Mouse (Mus musculus) heart, embryonic 14.5 days (tissue): ENCODE results near the gene Gm28305. TPM values are rescaled to one million over a fixed set of nuclear protein-coding genes. Genes with fewer than 3 reads are reported as not detected.
A peak's percentile ranks its signal among the peaks of the same experiment; 100 is the strongest.

Experiments
- ATAC-seq: fragments of 200-750 bp; cut with Nextera tagmentation; 2 replicates; pipeline ENCODE4 v1.8.0; 2017; ENCODE audit warnings: low read depth, moderate TSS enrichment; ENCODE audit not compliant: insufficient number of reproducible peaks, insufficient read depth, low FRiP score
- H3K27ac ChIP-seq, 2 experiments: fragments of 200-500 bp in 1 of 2; fragments of 300-500 bp in 1 of 2; sonication (generic) in 1 of 2; replicated peaks in 1 of 2; 2 replicates each; pipeline ENCODE4 v1.5.1; 2012 to 2014; ENCODE audit warnings: low read depth in 2 of 2, low read length in 2 of 2, control low read depth in 1 of 2, mild to moderate bottlenecking in 1 of 2, mixed read lengths in 1 of 2; ENCODE audit not compliant: control insufficient read depth in 1 of 2, insufficient read depth in 1 of 2
- H3K27me3 ChIP-seq: fragments of 300-500 bp; sonication (generic); 2 replicates; pipeline ENCODE4 v1.6.1; 2014; ENCODE audit warnings: mild to moderate bottlenecking, low read length, control low read depth; ENCODE audit not compliant: control insufficient read depth, insufficient read depth
- H3K36me3 ChIP-seq: fragments of 300-500 bp; sonication (generic); 2 replicates; pipeline ENCODE4 v1.6.1; 2014; ENCODE audit warnings: mild to moderate bottlenecking, control low read depth, low read length, mixed read lengths; ENCODE audit not compliant: control insufficient read depth, insufficient read depth
- H3K4me1 ChIP-seq, 2 experiments: fragments of 200-500 bp in 1 of 2; fragments of 300-500 bp in 1 of 2; sonication (generic) in 1 of 2; 2 replicates each; pipeline ENCODE4 v1.6.1; 2012 to 2014; ENCODE audit warnings: low read length in 2 of 2, control low read depth in 1 of 2, mixed read lengths in 1 of 2; ENCODE audit not compliant: control insufficient read depth in 2 of 2, insufficient read depth in 2 of 2
- H3K4me2 ChIP-seq: fragments of 300-500 bp; sonication (generic); 2 replicates; pipeline ENCODE4 v1.6.1; 2014; ENCODE audit warnings: mild to moderate bottlenecking, low read length
- H3K4me3 ChIP-seq, 2 experiments: fragments of 200-500 bp in 1 of 2; fragments of 300-500 bp in 1 of 2; sonication (generic) in 1 of 2; 2 replicates each; pipeline ENCODE4 v1.5.1; 2012 to 2014; ENCODE audit warnings: low read length in 2 of 2, mild to moderate bottlenecking in 2 of 2, control low read depth in 1 of 2, low read depth in 1 of 2, moderate library complexity in 1 of 2; ENCODE audit not compliant: control insufficient read depth in 1 of 2, insufficient read depth in 1 of 2
- H3K9ac ChIP-seq: fragments of 300-500 bp; sonication (generic); 2 replicates; pipeline ENCODE4 v1.6.1; 2014; ENCODE audit warnings: mild to moderate bottlenecking, low read length
- H3K9me3 ChIP-seq: fragments of 300-500 bp; sonication (generic); 2 replicates; pipeline ENCODE4 v1.6.1; 2016; ENCODE audit warnings: low read length, control low read depth; ENCODE audit not compliant: control insufficient read depth
- WGBS: fragments of 180-500 bp; shearing (Covaris S2); extraction: QIAGEN DNeasy Blood & Tissue Kit; methylation state at CpG from one replicate; pipeline ENCODE4 v1.1.7; 2014; 5-methylcytosine and 5-hydroxymethylcytosine counted together
- polyA plus RNA-seq: library from polyadenylated mRNA; unstranded; fragments of >200 nt; fragmentation: Nextera tagmentation; extraction: Ambion mirVana; gene quantifications from 2 replicates; pipeline ENCODE4 v1.2.1, GENCODE M21; 2014

Gm28305 gene
- polyA plus RNA-seq, 1 experiment from 2014 or later: not detected

DNA sequence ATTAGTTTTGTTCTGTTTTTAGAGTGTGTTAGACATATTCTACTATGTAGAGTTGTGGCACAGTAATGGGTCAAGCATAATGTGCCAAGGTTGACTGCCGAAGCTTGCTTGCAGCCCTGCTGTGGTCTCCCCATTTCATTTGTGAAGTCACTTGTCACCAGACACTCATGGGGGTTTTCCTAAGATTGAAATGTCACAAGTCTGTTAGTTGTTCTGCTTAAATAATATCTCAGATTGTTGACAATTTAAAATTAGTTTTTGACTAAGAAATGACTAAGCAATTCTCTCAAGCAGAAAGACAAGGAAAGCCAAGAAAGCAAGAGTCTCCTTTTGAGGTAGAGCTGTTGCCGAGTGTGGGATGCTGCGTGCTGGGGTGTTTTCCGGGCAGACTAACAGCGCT is 52.5 kb downstream of the Gm28305 start:
- Histone ChIP-seq H3K4me3 (no peak overlapping the region), H3K36me3 (peaks cover 12% of the 10 kb centered on the region), H3K9me3 (no peaks in the 10 kb centered on the region), H3K4me1 (peaks cover 0 to 7% of the 10 kb centered on the region in 2 experiments; a peak in 2 of 4 replicates), H3K9ac (no peak overlapping the region), H3K4me2 (no peak overlapping the region), H3K27ac (no peak overlapping the region), H3K27me3 (no peaks in the 10 kb centered on the region)
- WGBS: 89% methylated on average over 5 of the region's 5 CpGs
- no peak for ATAC-seq

DNA sequence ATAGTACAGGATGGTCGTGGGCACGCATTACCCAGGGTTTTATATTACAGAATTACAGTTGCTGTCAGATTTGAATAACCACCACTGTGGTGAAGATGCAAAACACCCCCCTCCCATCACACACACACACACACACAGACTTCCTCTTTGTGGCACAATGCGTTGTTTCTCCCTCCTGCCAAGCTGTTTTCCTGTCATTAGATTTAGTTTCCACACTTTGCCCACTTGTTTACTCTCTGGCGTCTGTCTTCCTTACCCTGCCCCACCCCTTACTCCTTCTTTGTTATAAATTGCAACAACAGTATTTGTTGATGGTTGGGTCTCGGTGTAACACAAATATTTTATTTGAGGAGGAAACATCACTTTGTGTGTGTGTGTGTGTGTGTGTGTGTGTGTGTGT is 57.8 kb downstream of the Gm28305 start:
- WGBS: 70% methylated on average over 5 of the region's 5 CpGs
- no peak for ATAC-seq

GRCm38 (mm10) chr9:104099060-104099459 is 58.6 kb downstream of the Gm28305 start:
- H3K4me1 ChIP-seq: peaks cover 5 to 6% of the 10 kb centered on the region in 2 experiments; a peak in 3 of 4 replicates
- no peak overlapping the region for H3K4me2 ChIP-seq
- WGBS: 86% methylated on average over 11 of the region's 11 CpGs
- H3K9me3 ChIP-seq: no peaks in the 10 kb centered on the region
- peaks cover 7% of the 10 kb centered on the region; the same call in 1 of the 2 replicates for H3K36me3 ChIP-seq
- no peak for ATAC-seq
- H3K27ac ChIP-seq: no peak overlapping the region
- no peaks in the 10 kb centered on the region for H3K27me3 ChIP-seq
- no peak overlapping the region for H3K4me3 ChIP-seq
- no peak overlapping the region for H3K9ac ChIP-seq

More for the DNA sequence above, 57.8 kb downstream of the Gm28305 start:
- Histone ChIP-seq H3K36me3 (peaks cover 7% of the 10 kb centered on the region; the same call in 1 of the 2 replicates), H3K4me1 (peaks cover 5 to 6% of the 10 kb centered on the region in 2 experiments; a peak in 3 of 4 replicates), H3K4me2 (no peak overlapping the region), H3K9ac (no peak overlapping the region), H3K9me3 (no peaks in the 10 kb centered on the region), H3K27ac (no peak overlapping the region), H3K4me3 (no peak overlapping the region), H3K27me3 (no peaks in the 10 kb centered on the region)

DNA sequence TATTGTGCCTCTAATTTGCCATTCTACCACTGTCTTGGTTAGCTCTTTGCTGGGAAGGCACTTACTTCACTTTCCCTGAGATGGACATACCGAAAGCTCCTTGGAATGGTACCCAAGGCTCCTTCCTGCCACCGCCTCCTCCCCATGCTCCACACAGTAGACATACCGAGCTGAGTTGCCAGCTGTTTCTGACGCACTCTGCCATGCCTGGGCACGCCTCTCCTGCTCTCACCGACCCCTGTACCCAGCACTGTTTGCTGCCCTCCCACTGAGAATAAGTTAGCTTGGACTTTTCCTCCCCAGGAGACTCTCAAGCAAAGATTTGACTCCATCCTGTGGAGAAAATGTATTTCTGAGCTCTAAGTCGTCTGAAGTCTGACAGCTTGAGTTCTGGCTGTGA is 60.4 kb downstream of the Gm28305 start:
- Histone ChIP-seq H3K27me3 (no peaks in the 10 kb centered on the region), H3K4me3 (no peak overlapping the region), H3K36me3 (peaks cover 2% of the 10 kb centered on the region; the same call in 1 of the 2 replicates), H3K4me1 (peaks cover 5 to 6% of the 10 kb centered on the region in 2 experiments; a peak in 3 of 4 replicates), H3K9ac (no peak overlapping the region), H3K9me3 (no peaks in the 10 kb centered on the region), H3K4me2 (no peak overlapping the region), H3K27ac (no peak overlapping the region)
- WGBS: 53% methylated on average over 7 of the region's 7 CpGs
- no peak for ATAC-seq

DNA sequence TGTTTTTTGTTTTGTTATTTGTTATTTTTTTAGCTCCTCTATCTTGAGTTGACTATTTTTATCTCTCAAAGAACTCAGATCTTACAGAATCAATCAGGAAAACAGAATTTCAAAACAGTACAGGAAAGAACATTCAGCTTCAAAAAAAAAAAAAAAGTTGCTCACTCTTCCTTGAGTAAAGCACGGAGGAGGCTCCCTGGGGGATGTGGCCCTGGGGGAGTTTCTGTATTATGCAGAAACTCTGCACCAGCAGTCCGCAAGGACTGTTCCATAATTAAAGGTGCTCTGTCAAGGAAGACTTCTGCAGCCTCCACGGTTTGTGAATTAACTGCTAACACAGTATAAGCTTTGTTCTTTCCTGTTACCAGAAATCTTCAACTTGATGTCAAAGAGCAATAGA is 61.0 kb downstream of the Gm28305 start:
- 0 out of 2 replicates have a peak overlapping the region, but pooled peaks have one; percentile 3 for H3K4me2 ChIP-seq
- ATAC-seq: no peak
- H3K36me3 ChIP-seq: peaks cover under 1% of the 10 kb centered on the region; the same call in 1 of the 2 replicates
- H3K9me3 ChIP-seq: no peaks in the 10 kb centered on the region
- 51% methylated on average over 3 of the region's 3 CpGs for WGBS
- no peaks in the 10 kb centered on the region for H3K27me3 ChIP-seq
- H3K4me1 ChIP-seq: peaks cover 5 to 6% of the 10 kb centered on the region in 2 experiments; a peak in 3 of 4 replicates
- H3K9ac ChIP-seq: no peak overlapping the region
- H3K27ac ChIP-seq: no peak overlapping the region
- no peak overlapping the region for H3K4me3 ChIP-seq

DNA sequence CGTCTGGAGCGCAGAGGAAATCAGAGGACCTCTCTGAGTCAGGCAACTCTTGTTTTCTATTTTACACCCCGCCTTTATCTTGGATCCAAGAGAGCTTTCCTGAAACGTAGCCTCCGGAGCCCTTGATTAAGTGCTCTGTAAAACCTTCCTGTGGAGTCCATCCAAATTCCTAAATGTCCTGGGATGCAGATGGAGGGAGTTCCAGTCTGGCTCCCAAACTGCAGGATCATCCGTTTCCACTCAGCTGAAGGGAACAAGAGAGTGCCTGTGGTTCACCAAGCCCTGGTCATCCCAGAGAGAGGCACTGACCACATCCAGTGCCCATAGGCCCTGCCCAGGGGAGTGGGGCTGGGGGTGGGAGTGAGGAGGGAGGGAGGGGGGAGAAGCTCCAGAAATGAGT is 61.8 kb downstream of the Gm28305 start:
- Histone ChIP-seq H3K9me3 (no peaks in the 10 kb centered on the region), H3K27me3 (no peaks in the 10 kb centered on the region), H3K36me3 (no peaks in the 10 kb centered on the region), H3K27ac (no peak overlapping the region), H3K4me3 (no peak overlapping the region), H3K9ac (no peak overlapping the region), H3K4me2 (peak overlapping the region; percentile 3), H3K4me1 (peaks cover 5 to 8% of the 10 kb centered on the region in 2 experiments; a peak in 3 of 4 replicates)
- 21% methylated on average over 6 of the region's 6 CpGs for WGBS
- ATAC-seq: no peak

- no peak overlapping the region for H3K4me3 ChIP-seq
- H3K27ac ChIP-seq: no peak overlapping the region
- H3K4me2 ChIP-seq: no peak overlapping the region
- H3K36me3 ChIP-seq: no peaks in the 10 kb centered on the region
- H3K27me3 ChIP-seq: no peaks in the 10 kb centered on the region
- no peak for ATAC-seq
- H3K4me1 ChIP-seq: peaks cover 5 to 12% of the 10 kb centered on the region in 2 experiments; a peak in 3 of 4 replicates
- no peaks in the 10 kb centered on the region for H3K9me3 ChIP-seq
- H3K9ac ChIP-seq: no peak overlapping the region
- WGBS: 70% methylated on average over 2 of the region's 2 CpGs
Measured at GRCm38 (mm10) chr9:104102901-104103300, 62.4 kb downstream of the Gm28305 start.

- Histone ChIP-seq H3K9ac (no peak overlapping the region), H3K4me3 (no peak overlapping the region), H3K4me1 (peaks cover 5 to 12% of the 10 kb centered on the region in 2 experiments; a peak in 3 of 4 replicates), H3K27me3 (no peaks in the 10 kb centered on the region), H3K9me3 (no peaks in the 10 kb centered on the region), H3K36me3 (no peaks in the 10 kb centered on the region), H3K4me2 (no peak overlapping the region), H3K27ac (no peak overlapping the region)
- ATAC-seq: no peak
- 77% methylated on average over 2 of the region's 2 CpGs for whole genome bisulfite sequencing
Measured at GRCm38 (mm10) chr9:104104986-104105385, 64.5 kb downstream of the Gm28305 start.
